Mouse (Mus musculus) urinary bladder, adult 18-20 months (tissue): Measurements from ENCODE around the gene Vwa3b.

Experiments used
- DNase-seq, 2 experiments: peaks; one replicate each; pipeline ENCODE4 v3.0.0; 2022; ENCODE audit warnings: low spot score in 2 of 2, mixed read lengths in 2 of 2

The Vwa3b gene

GRCm38 (mm10) chr1:37063053-37063452, 36.7 kb downstream of the Vwa3b start:
- no peak for DNase-seq

GRCm38 (mm10) chr1:37063841-37064240, 37.4 kb downstream of the Vwa3b start:
- no peak for DNase-seq

GRCm38 (mm10) chr1:37065658-37066412, 39.4 kb downstream of the Vwa3b start:
- DNase-seq, result no peak

- no peak for DNase-seq
These were observed 49.4 kb downstream of the Vwa3b start for GRCm38 (mm10) chr1:37075759-37076158.

- peak; percentile 18 to 43 for DNase-seq
These were observed 50.9 kb downstream of the Vwa3b start for GRCm38 (mm10) chr1:37077266-37077665.

GRCm38 (mm10) chr1:37077955-37078549, 51.7 kb downstream of the Vwa3b start:
- peak in 1 of 2 experiments; percentile 10 for DNase-seq

GRCm38 (mm10) chr1:37080442-37080841, 54.0 kb downstream of the Vwa3b start:
- no peak for DNase-seq

GRCm38 (mm10) chr1:37081376-37082214, 55.2 kb downstream of the Vwa3b start:
- DNase-seq, result no peak

GRCm38 (mm10) chr1:37082215-37082464, 55.7 kb downstream of the Vwa3b start:
- no peak for DNase-seq

GRCm38 (mm10) chr1:37084075-37084474, 57.7 kb downstream of the Vwa3b start:
- no peak for DNase-seq

GRCm38 (mm10) chr1:37085171-37085570, 58.8 kb downstream of the Vwa3b start:
- DNase-seq, result no peak

- DNase-seq, result no peak
These were observed 62.8 kb downstream of the Vwa3b start for GRCm38 (mm10) chr1:37089191-37089590.

GRCm38 (mm10) chr1:37097382-37098093, 71.1 kb downstream of the Vwa3b start:
- DNase-seq, result no peak

- DNase-seq, result no peak
These were observed 71.7 kb downstream of the Vwa3b start for GRCm38 (mm10) chr1:37098094-37098555.

GRCm38 (mm10) chr1:37100361-37100760, 74.0 kb downstream of the Vwa3b start:
- no peak for DNase-seq

GRCm38 (mm10) chr1:37101016-37101415, 74.6 kb downstream of the Vwa3b start:
- no peak for DNase-seq

GRCm38 (mm10) chr1:37101717-37102116, 75.3 kb downstream of the Vwa3b start:
- DNase-seq, result no peak

- DNase-seq, result no peak
These were observed 78.8 kb downstream of the Vwa3b start for GRCm38 (mm10) chr1:37105194-37105593.

- DNase-seq, result no peak
These were observed 87.4 kb downstream of the Vwa3b start for GRCm38 (mm10) chr1:37113781-37114180.

- DNase-seq, result no peak
These were observed 89.5 kb downstream of the Vwa3b start for GRCm38 (mm10) chr1:37115847-37116246.

- no peak for DNase-seq
These were observed 90.2 kb downstream of the Vwa3b start for GRCm38 (mm10) chr1:37116574-37116973.

- no peak for DNase-seq
These were observed 91.6 kb downstream of the Vwa3b start for GRCm38 (mm10) chr1:37117964-37118363.
